Mouse (Mus musculus): ENCODE results near the gene Xrcc6. TPM values are rescaled to one million over a fixed set of nuclear protein-coding genes. Genes with fewer than 3 reads are reported as not detected.

Xrcc6 gene
- 28.4 and 34.8 TPM in 2 replicates for total RNA-seq (2014; rRNA removed)
- 25.6 and 29.5 TPM in 2 replicates for polyA plus RNA-seq (2015; fragmentation: Nextera tagmentation; extraction: Ambion mirVana)

DNA sequence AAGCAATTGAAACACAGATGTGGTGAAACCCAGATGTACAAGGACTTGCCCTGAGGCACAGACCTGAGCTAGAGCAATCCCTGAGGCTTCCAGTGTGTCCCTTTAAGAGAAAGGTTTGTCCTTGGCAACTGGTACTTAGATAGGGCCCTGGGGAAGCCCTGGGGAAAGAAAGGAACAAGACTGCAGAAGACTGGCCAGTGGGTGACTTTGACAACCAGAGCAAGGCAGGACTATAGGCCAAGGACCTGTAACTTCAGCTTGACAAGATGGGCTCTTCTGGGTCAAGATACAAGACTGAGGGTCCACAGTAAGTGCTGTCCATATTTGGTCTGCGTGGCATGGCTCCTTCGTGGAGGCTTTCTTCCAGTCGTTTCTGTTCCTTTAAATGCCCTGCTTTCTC is at the start of gene Xrcc6:
Gene Xrcc6, plus strand, starts transcription at position 190 of the 400 bp plus-strand sequence.
- Histone ChIP-seq H3K27ac (ENCODE audit: low read depth, low read length) (no peak within 1 kb of the TSS), H3K9ac (no peak within 1 kb of the TSS), H3K4me3 (ENCODE audit: low read depth, low read length) (no peak within 1 kb of the TSS), H3K4me1 (ENCODE audit: insufficient read depth) (no peaks in the 10 kb centered on the region; the same call in 1 of the 2 replicates), H3K27me3 (ENCODE audit: insufficient read depth, low read length) (no peaks in the 10 kb centered on the region), H3K4me2 (ENCODE audit: low read depth) (no peak within 1 kb of the TSS), H3K9me3 (ENCODE audit: low read length) (no peaks in the 10 kb centered on the region), H3K36me3 (ENCODE audit: insufficient read depth) (no peaks in the 10 kb centered on the region)
- ATAC-seq (no peak), DNase-seq (no peak)
- WGBS = 70% methylated on average over 3 of the region's 3 CpGs
- TF ChIP-seq CTCF (IDR thresholded peaks at IDR 0.05; ENCODE audit: low read depth) = no peak

DNA sequence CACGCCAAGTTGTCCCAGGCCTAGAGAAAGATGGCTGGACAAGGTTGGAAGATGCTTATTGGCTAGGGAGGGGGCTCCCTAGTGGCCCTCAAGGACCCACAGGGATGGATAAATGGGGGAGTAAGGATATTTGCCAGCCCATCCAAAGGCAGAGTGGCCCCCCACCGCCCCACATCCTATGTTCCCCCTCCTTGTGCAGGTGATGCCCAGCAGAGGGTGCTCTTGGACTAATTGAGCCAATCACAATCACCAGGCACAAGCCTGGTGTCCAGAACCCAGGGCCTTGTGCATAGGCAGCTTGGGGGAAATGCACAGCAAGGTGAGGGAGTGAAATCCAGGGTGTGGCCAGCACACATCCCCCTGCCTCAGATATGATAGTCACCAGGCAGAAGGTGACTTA is 49.4 kb upstream of the Xrcc6 start:
- Histone ChIP-seq H3K4me3 (ENCODE audit: low read depth, low read length) (peak overlapping the region; percentile 79), H3K9ac (peak overlapping the region; percentile 79), H3K36me3 (ENCODE audit: insufficient read depth) (peaks cover 6% of the 10 kb centered on the region; the same call in 1 of the 2 replicates), H3K27me3 (ENCODE audit: insufficient read depth, low read length) (no peaks in the 10 kb centered on the region), H3K4me1 (ENCODE audit: insufficient read depth) (0 out of 2 replicates have a peak, but pooled peaks cover 4% of the 10 kb centered on the region), H3K9me3 (ENCODE audit: low read length) (no peaks in the 10 kb centered on the region), H3K27ac (ENCODE audit: low read depth, low read length) (peak overlapping the region; percentile 89), H3K4me2 (ENCODE audit: low read depth) (peak overlapping the region; percentile 76)
- TF ChIP-seq CTCF (IDR thresholded peaks at IDR 0.05; ENCODE audit: low read depth) = peak; percentile 74
- peak; percentile 59 for DNase-seq
- ATAC-seq = peak; percentile 34
- WGBS = 38% methylated on average over 2 of the region's 2 CpGs

GRCm38 (mm10) chr15:81939157-81939715 is 48.4 kb upstream of the Xrcc6 start:
- Histone ChIP-seq H3K4me1 (ENCODE audit: insufficient read depth) (0 out of 2 replicates have a peak, but pooled peaks cover 4% of the 10 kb centered on the region), H3K27me3 (ENCODE audit: insufficient read depth, low read length) (no peaks in the 10 kb centered on the region), H3K9me3 (ENCODE audit: low read length) (no peaks in the 10 kb centered on the region), H3K4me3 (ENCODE audit: low read depth, low read length) (no peak overlapping the region), H3K9ac (no peak overlapping the region), H3K4me2 (ENCODE audit: low read depth) (no peak overlapping the region), H3K36me3 (ENCODE audit: insufficient read depth) (peaks cover 6% of the 10 kb centered on the region; the same call in 1 of the 2 replicates), H3K27ac (ENCODE audit: low read depth, low read length) (no peak overlapping the region)
- no peak for TF ChIP-seq CTCF (IDR thresholded peaks at IDR 0.05; ENCODE audit: low read depth)
- DNase-seq = no peak
- WGBS = 87% methylated on average over 10 of the region's 10 CpGs
- ATAC-seq = no peak

- Histone ChIP-seq H3K9ac (no peak overlapping the region), H3K36me3 (ENCODE audit: insufficient read depth) (peaks cover 6% of the 10 kb centered on the region; the same call in 1 of the 2 replicates), H3K4me2 (ENCODE audit: low read depth) (no peak overlapping the region), H3K4me1 (ENCODE audit: insufficient read depth) (0 out of 2 replicates have a peak, but pooled peaks cover 4% of the 10 kb centered on the region), H3K27me3 (ENCODE audit: insufficient read depth, low read length) (no peaks in the 10 kb centered on the region), H3K9me3 (ENCODE audit: low read length) (no peaks in the 10 kb centered on the region), H3K27ac (ENCODE audit: low read depth, low read length) (no peak overlapping the region), H3K4me3 (ENCODE audit: low read depth, low read length) (no peak overlapping the region)
- 89% methylated on average over 4 of the region's 4 CpGs for WGBS
- ATAC-seq (no peak), DNase-seq (no peak)
- TF ChIP-seq CTCF (IDR thresholded peaks at IDR 0.05; ENCODE audit: low read depth) = no peak
Observed at GRCm38 (mm10) chr15:81939774-81940173, 47.9 kb upstream of the Xrcc6 start.

DNA sequence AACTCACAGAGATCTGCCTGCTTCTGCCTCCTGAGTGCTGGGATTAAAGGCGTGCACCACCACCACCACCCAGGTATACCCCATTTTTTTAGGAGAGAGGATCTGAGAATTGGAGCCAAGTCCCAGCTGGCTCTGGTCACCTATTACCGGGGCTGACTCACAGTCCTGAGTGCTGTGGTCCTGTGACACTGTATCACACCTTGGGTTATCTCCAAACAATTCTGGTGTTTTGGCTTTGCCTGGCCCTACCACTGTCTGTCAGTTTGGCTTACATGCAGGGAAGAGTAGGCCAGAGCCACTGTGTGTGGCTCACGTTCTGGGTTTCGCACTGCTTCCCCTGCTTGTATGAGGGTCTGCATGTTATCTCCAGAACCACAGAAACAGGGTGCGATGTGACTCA is 47.4 kb upstream of the Xrcc6 start:
- no peak overlapping the region for H3K27ac ChIP-seq (ENCODE audit: low read depth, low read length)
- H3K36me3 ChIP-seq (ENCODE audit: insufficient read depth) = peaks cover 6% of the 10 kb centered on the region; the same call in 1 of the 2 replicates
- H3K27me3 ChIP-seq (ENCODE audit: insufficient read depth, low read length) = no peaks in the 10 kb centered on the region
- no peak overlapping the region for H3K4me2 ChIP-seq (ENCODE audit: low read depth)
- H3K4me3 ChIP-seq (ENCODE audit: low read depth, low read length) = no peak overlapping the region
- WGBS = 92% methylated on average over 5 of the region's 5 CpGs
- TF ChIP-seq CTCF (IDR thresholded peaks at IDR 0.05; ENCODE audit: low read depth) = no peak
- no peaks in the 10 kb centered on the region for H3K9me3 ChIP-seq (ENCODE audit: low read length)
- H3K4me1 ChIP-seq (ENCODE audit: insufficient read depth) = 0 out of 2 replicates have a peak, but pooled peaks cover 4% of the 10 kb centered on the region
- ATAC-seq (no peak), DNase-seq (no peak)
- no peak overlapping the region for H3K9ac ChIP-seq

DNA sequence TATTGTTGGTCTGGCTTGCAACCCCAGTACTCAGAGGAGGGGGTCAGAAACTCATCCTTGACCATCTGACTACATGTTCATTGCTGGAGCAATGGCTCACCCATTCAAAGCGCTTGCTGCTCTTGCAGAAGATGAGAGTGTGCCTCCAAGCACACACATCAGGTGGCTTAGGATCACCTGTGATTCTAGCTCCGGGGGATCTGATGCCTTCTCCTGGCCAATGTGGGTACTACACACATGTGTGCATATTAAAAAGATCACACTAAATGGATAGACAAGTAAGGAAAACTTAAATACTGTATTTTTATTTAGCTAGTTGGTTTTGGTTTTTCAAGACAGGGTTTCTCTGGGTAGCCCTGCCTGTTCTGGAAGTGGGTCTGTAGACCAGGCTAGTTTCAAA is 46.6 kb upstream of the Xrcc6 start:
- 0 out of 2 replicates have a peak, but pooled peaks cover 4% of the 10 kb centered on the region for H3K4me1 ChIP-seq (ENCODE audit: insufficient read depth)
- no peaks in the 10 kb centered on the region for H3K27me3 ChIP-seq (ENCODE audit: insufficient read depth, low read length)
- TF ChIP-seq CTCF (IDR thresholded peaks at IDR 0.05; ENCODE audit: low read depth) = peak; percentile 35
- no peaks in the 10 kb centered on the region for H3K9me3 ChIP-seq (ENCODE audit: low read length)
- no peak for DNase-seq
- H3K27ac ChIP-seq (ENCODE audit: low read depth, low read length) = no peak overlapping the region
- H3K4me3 ChIP-seq (ENCODE audit: low read depth, low read length) = no peak overlapping the region
- H3K36me3 ChIP-seq (ENCODE audit: insufficient read depth) = peaks cover 6% of the 10 kb centered on the region; the same call in 1 of the 2 replicates
- ATAC-seq = no peak
- 98% methylated on average over 2 of the region's 2 CpGs for WGBS
- H3K4me2 ChIP-seq (ENCODE audit: low read depth) = no peak overlapping the region
- H3K9ac ChIP-seq = no peak overlapping the region

DNA sequence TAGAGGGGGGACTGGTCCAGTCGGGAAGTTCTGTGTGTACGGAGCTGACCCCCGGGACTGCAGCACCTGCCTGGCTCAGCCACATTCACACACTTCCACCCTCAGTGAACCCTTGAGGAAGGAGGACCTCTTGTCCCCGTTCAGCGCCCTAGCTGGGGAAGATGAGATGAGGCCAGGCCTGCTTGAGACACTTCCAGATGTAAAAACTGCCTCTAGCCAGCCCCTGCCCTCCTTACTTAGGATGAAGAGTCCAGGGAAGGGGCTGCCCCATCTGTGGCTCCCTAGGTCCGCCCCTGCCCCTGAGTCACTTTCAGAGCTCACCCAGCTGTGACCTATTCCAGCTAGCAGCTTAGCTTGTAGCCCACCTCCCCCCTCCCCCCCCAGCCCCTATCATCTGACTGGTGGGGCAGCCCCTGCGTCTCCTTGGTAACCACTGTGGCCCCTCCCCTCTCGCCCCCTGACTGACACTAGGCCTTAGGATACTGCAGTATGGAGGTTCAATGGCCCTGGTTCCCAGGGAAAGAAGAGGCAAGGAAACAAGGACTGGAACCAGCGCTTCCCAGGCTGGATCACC is 44.4 kb upstream of the Xrcc6 start:
- no peak overlapping the region for H3K9ac ChIP-seq
- 18% methylated on average over 9 of the region's 9 CpGs for WGBS
- no peak overlapping the region for H3K4me2 ChIP-seq (ENCODE audit: low read depth)
- no peaks in the 10 kb centered on the region for H3K9me3 ChIP-seq (ENCODE audit: low read length)
- H3K4me3 ChIP-seq (ENCODE audit: low read depth, low read length) = no peak overlapping the region
- H3K27me3 ChIP-seq (ENCODE audit: insufficient read depth, low read length) = no peaks in the 10 kb centered on the region
- H3K27ac ChIP-seq (ENCODE audit: low read depth, low read length) = no peak overlapping the region
- ATAC-seq (peak; percentile 24; the same call in 1 of the 2 replicates), DNase-seq (no peak)
- H3K4me1 ChIP-seq (ENCODE audit: insufficient read depth) = no peaks in the 10 kb centered on the region
- TF ChIP-seq CTCF (IDR thresholded peaks at IDR 0.05; ENCODE audit: low read depth) = no peak
- H3K36me3 ChIP-seq (ENCODE audit: insufficient read depth) = peaks cover 24% of the 10 kb centered on the region

All from forebrain, postnatal 0 days (tissue).